Mouse (Mus musculus): Measurements from ENCODE around the gene Cdc14b. TPM values are rescaled to one million over a fixed set of nuclear protein-coding genes. Genes with fewer than 3 reads are reported as not detected.

The Cdc14b gene
- polyA plus RNA-seq, 1 experiment from 2014 or later: 4.5 TPM

- DNase-seq: no peak
- H3K9ac ChIP-seq (replicated peaks): no peak overlapping the region
- H3K4me3 ChIP-seq (ENCODE audit: low read depth, low read length): no peak overlapping the region
- peak overlapping the region; percentile 78 for H3K27ac ChIP-seq (ENCODE audit: low read depth)
- TF ChIP-seq CTCF (IDR thresholded peaks at IDR 0.05; ENCODE audit: low read depth) (no peak), EP300 (IDR thresholded peaks at IDR 0.05; ENCODE audit: low read depth) (no peak)
- peaks cover 19% of the 10 kb centered on the region for H3K4me1 ChIP-seq (ENCODE audit: insufficient read depth)
- no peak for ATAC-seq
- H3K4me2 ChIP-seq (ENCODE audit: low read depth, low read length): no peak overlapping the region
- H3K9me3 ChIP-seq (ENCODE audit: low read length): no peaks in the 10 kb centered on the region
- no peaks in the 10 kb centered on the region for H3K27me3 ChIP-seq (ENCODE audit: insufficient read depth, low read length)
- 71% methylated on average over 3 of the region's 3 CpGs for WGBS (ENCODE audit: insufficient replicate concordance)
- H3K36me3 ChIP-seq (replicated peaks; ENCODE audit: insufficient read depth, low read length): no peaks in the 10 kb centered on the region
Observed at GRCm38 (mm10) chr13:64314041-64314440, 39.0 kb upstream of the Cdc14b start.

- peak overlapping the region; percentile 89; the same call in 1 of the 2 replicates for H3K9ac ChIP-seq (replicated peaks)
Observed at GRCm38 (mm10) chr13:64312916-64313289, 37.8 kb upstream of the Cdc14b start.

GRCm38 (mm10) chr13:64312024-64312915 is 37.2 kb upstream of the Cdc14b start, which contains the start of gene Aaed1:
Aaed1 (minus strand) TSS chr13:64312710.
- DNase-seq (peak; percentile 98), ATAC-seq (peak; percentile 84)
- Histone ChIP-seq H3K27me3 (ENCODE audit: insufficient read depth, low read length) (no peaks in the 10 kb centered on the region), H3K4me1 (ENCODE audit: insufficient read depth) (peaks cover 19% of the 10 kb centered on the region), H3K4me2 (ENCODE audit: low read depth, low read length) (peak within 1 kb of the TSS; percentile 74), H3K36me3 (replicated peaks; ENCODE audit: insufficient read depth, low read length) (peaks cover 13% of the 10 kb centered on the region), H3K27ac (ENCODE audit: low read depth) (peak within 1 kb of the TSS; percentile 98), H3K9ac (replicated peaks) (peak within 1 kb of the TSS; percentile 89), H3K9me3 (ENCODE audit: low read length) (no peaks in the 10 kb centered on the region), H3K4me3 (ENCODE audit: low read depth, low read length) (peak within 1 kb of the TSS; percentile 60)
- peak; percentile 50 for TF ChIP-seq CTCF (IDR thresholded peaks at IDR 0.05; ENCODE audit: low read depth)
- no peak for TF ChIP-seq EP300 (IDR thresholded peaks at IDR 0.05; ENCODE audit: low read depth)
- WGBS (ENCODE audit: insufficient replicate concordance): under 1% methylated on average over 58 of the region's 74 CpGs

More at GRCm38 (mm10) chr13:64312916-64313289, 37.8 kb upstream of the Cdc14b start:
- ATAC-seq (no peak), DNase-seq (no peak)
- peak overlapping the region; percentile 98 for H3K27ac ChIP-seq (ENCODE audit: low read depth)
- H3K4me2 ChIP-seq (ENCODE audit: low read depth, low read length): peak overlapping the region; percentile 74
- no peaks in the 10 kb centered on the region for H3K9me3 ChIP-seq (ENCODE audit: low read length)
- no peak for TF ChIP-seq EP300 (IDR thresholded peaks at IDR 0.05; ENCODE audit: low read depth)
- TF ChIP-seq CTCF (IDR thresholded peaks at IDR 0.05; ENCODE audit: low read depth): no peak
- H3K27me3 ChIP-seq (ENCODE audit: insufficient read depth, low read length): no peaks in the 10 kb centered on the region
- peak overlapping the region; percentile 60 for H3K4me3 ChIP-seq (ENCODE audit: low read depth, low read length)
- H3K4me1 ChIP-seq (ENCODE audit: insufficient read depth): peaks cover 19% of the 10 kb centered on the region
- 0% methylated on average over 2 of the region's 2 CpGs for WGBS (ENCODE audit: insufficient replicate concordance)
- H3K36me3 ChIP-seq (replicated peaks; ENCODE audit: insufficient read depth, low read length): peaks cover 7% of the 10 kb centered on the region

GRCm38 (mm10) chr13:64311266-64311665 is 36.2 kb upstream of the Cdc14b start:
- WGBS (ENCODE audit: insufficient replicate concordance): 51% methylated on average over 1 of the region's 1 CpGs
- no peak for DNase-seq
- Histone ChIP-seq H3K36me3 (replicated peaks; ENCODE audit: insufficient read depth, low read length) (peaks cover 16% of the 10 kb centered on the region), H3K9me3 (ENCODE audit: low read length) (no peaks in the 10 kb centered on the region), H3K27ac (ENCODE audit: low read depth) (peak overlapping the region; percentile 98), H3K9ac (replicated peaks) (peak overlapping the region; percentile 89), H3K4me3 (ENCODE audit: low read depth, low read length) (peak overlapping the region; percentile 60), H3K27me3 (ENCODE audit: insufficient read depth, low read length) (no peaks in the 10 kb centered on the region), H3K4me1 (ENCODE audit: insufficient read depth) (peaks cover 19% of the 10 kb centered on the region), H3K4me2 (ENCODE audit: low read depth, low read length) (peak overlapping the region; percentile 74)
- ATAC-seq: no peak
- TF ChIP-seq EP300 (IDR thresholded peaks at IDR 0.05; ENCODE audit: low read depth) (no peak), CTCF (IDR thresholded peaks at IDR 0.05; ENCODE audit: low read depth) (no peak)

GRCm38 (mm10) chr13:64310585-64310984 is 35.5 kb upstream of the Cdc14b start:
- H3K9me3 ChIP-seq (ENCODE audit: low read length): no peaks in the 10 kb centered on the region
- peak overlapping the region; percentile 98 for H3K27ac ChIP-seq (ENCODE audit: low read depth)
- peak overlapping the region; percentile 5; the same call in 1 of the 2 replicates for H3K4me3 ChIP-seq (ENCODE audit: low read depth, low read length)
- peak overlapping the region; percentile 74 for H3K4me2 ChIP-seq (ENCODE audit: low read depth, low read length)
- 39% methylated on average over 6 of the region's 6 CpGs for WGBS (ENCODE audit: insufficient replicate concordance)
- H3K9ac ChIP-seq (replicated peaks): peak overlapping the region; percentile 33
- peaks cover 16% of the 10 kb centered on the region for H3K36me3 ChIP-seq (replicated peaks; ENCODE audit: insufficient read depth, low read length)
- H3K27me3 ChIP-seq (ENCODE audit: insufficient read depth, low read length): no peaks in the 10 kb centered on the region
- peak; percentile 25; the same call in 1 of the 2 replicates for TF ChIP-seq EP300 (IDR thresholded peaks at IDR 0.05; ENCODE audit: low read depth)
- TF ChIP-seq CTCF (IDR thresholded peaks at IDR 0.05; ENCODE audit: low read depth): no peak
- DNase-seq (no peak), ATAC-seq (peak; percentile 26)
- H3K4me1 ChIP-seq (ENCODE audit: insufficient read depth): peaks cover 19% of the 10 kb centered on the region

GRCm38 (mm10) chr13:64309842-64310241 is 34.8 kb upstream of the Cdc14b start:
- peak overlapping the region; percentile 5; the same call in 1 of the 2 replicates for H3K4me3 ChIP-seq (ENCODE audit: low read depth, low read length)
- no peaks in the 10 kb centered on the region for H3K9me3 ChIP-seq (ENCODE audit: low read length)
- H3K4me1 ChIP-seq (ENCODE audit: insufficient read depth): peaks cover 19% of the 10 kb centered on the region
- H3K27me3 ChIP-seq (ENCODE audit: insufficient read depth, low read length): no peaks in the 10 kb centered on the region
- H3K27ac ChIP-seq (ENCODE audit: low read depth): peak overlapping the region; percentile 61
- peak overlapping the region; percentile 74 for H3K4me2 ChIP-seq (ENCODE audit: low read depth, low read length)
- H3K9ac ChIP-seq (replicated peaks): peak overlapping the region; percentile 33
- DNase-seq (peak; percentile 20), ATAC-seq (no peak)
- peaks cover 21% of the 10 kb centered on the region for H3K36me3 ChIP-seq (replicated peaks; ENCODE audit: insufficient read depth, low read length)
- WGBS (ENCODE audit: insufficient replicate concordance): 24% methylated on average over 11 of the region's 11 CpGs
- TF ChIP-seq EP300 (IDR thresholded peaks at IDR 0.05; ENCODE audit: low read depth) (no peak), CTCF (IDR thresholded peaks at IDR 0.05; ENCODE audit: low read depth) (no peak)
